Mouse (Mus musculus): ENCODE measurements at regions not wholly inside any gene's neighbourhood (a gene's known extent, or its start where the extent isn't known, plus 50 kb on each side); places are given as distances from the start of the nearest gene placed in this dataset.

DNA sequence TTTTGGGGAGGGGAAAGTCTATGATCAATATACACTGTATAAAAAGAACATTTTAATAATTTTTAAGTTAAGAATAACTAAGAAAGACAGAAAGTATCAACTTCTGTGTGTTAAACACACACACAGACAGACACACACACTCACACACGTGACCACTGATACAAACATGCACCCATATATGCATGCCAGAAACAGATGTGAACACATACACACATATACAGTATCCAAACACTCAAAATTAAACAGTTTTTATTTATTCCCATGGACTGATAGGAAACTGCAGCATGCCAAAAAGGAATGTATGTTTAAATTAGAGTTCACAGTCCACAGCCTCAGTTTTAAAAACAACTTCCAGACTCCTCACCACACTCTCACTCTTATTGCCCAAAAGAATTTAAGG is 203.4 kb upstream of the Tbl1x start:
- Histone ChIP-seq H3K27ac (no peak overlapping the region), H3K4me3 (no peak overlapping the region)
- no peak for DNase-seq
- intact Hi-C loops (cut with DNase I), result no loop called here
- no peak for TF ChIP-seq CTCF (IDR thresholded peaks at IDR 0.05)

- Histone ChIP-seq H3K4me3 (no peak overlapping the region), H3K27ac (no peak overlapping the region)
- intact Hi-C loops (cut with DNase I), result loop anchor here (5.0 kb wide), 2 partner anchors 323 to 408 kb away; no protein-coding TSS in a partner anchor
- peak; percentile 28 for DNase-seq
- peak; percentile 69 for TF ChIP-seq CTCF (IDR thresholded peaks at IDR 0.05)
These were observed 196.4 kb upstream of the Tbl1x start for GRCm38 (mm10) chrX:77314384-77314783.

GRCm38 (mm10) chrX:77323644-77324043 is 187.2 kb upstream of the Tbl1x start:
- intact Hi-C loops (cut with DNase I), result loop anchor here (10.0 kb wide), 1 partner anchor 181 kb away; no protein-coding TSS in a partner anchor
- no peak overlapping the region for H3K4me3 ChIP-seq
- no peak for TF ChIP-seq CTCF (IDR thresholded peaks at IDR 0.05)
- DNase-seq, result no peak
- no peak overlapping the region for H3K27ac ChIP-seq

GRCm38 (mm10) chrX:77353181-77353580 is 157.6 kb upstream of the Tbl1x start:
- no peak for TF ChIP-seq CTCF (IDR thresholded peaks at IDR 0.05)
- intact Hi-C loops (cut with DNase I), result no loop called here
- DNase-seq, result no peak
- H3K4me3 ChIP-seq, result no peak overlapping the region
- no peak overlapping the region for H3K27ac ChIP-seq

DNA sequence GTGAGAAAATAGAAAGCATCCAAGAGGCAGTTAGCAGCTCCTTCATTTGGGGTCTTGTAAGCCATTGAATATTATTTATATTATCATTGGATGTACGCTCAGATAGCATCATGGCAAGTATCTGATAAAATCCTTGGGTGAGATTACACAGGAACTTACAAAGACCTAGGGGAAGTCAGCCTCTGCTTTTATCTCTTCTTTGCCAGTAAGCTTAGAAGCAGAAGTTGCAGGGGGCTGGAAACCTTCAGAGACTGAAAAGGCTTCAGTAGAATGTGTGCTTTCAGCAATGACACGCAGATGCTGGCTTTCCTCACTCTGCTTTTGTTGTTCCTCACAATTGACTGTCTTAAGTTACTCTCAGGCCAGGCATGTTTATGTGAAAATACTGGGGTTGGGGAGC is 150.3 kb upstream of the Tbl1x start:
- intact Hi-C loops (cut with DNase I), result no loop called here
- H3K27ac ChIP-seq, result no peak overlapping the region
- TF ChIP-seq CTCF (IDR thresholded peaks at IDR 0.05), result no peak
- H3K4me3 ChIP-seq, result no peak overlapping the region
- no peak for DNase-seq

GRCm38 (mm10) chrX:77361106-77361505 is 149.7 kb upstream of the Tbl1x start:
- no peak overlapping the region for H3K4me3 ChIP-seq
- DNase-seq, result no peak
- no peak for TF ChIP-seq CTCF (IDR thresholded peaks at IDR 0.05)
- no peak overlapping the region for H3K27ac ChIP-seq
- intact Hi-C loops (cut with DNase I), result no loop called here

GRCm38 (mm10) chrX:77363657-77364056 is 147.2 kb upstream of the Tbl1x start:
- DNase-seq, result no peak
- Histone ChIP-seq H3K4me3 (no peak overlapping the region), H3K27ac (no peak overlapping the region)
- intact Hi-C loops (cut with DNase I), result no loop called here
- TF ChIP-seq CTCF (IDR thresholded peaks at IDR 0.05), result no peak

DNA sequence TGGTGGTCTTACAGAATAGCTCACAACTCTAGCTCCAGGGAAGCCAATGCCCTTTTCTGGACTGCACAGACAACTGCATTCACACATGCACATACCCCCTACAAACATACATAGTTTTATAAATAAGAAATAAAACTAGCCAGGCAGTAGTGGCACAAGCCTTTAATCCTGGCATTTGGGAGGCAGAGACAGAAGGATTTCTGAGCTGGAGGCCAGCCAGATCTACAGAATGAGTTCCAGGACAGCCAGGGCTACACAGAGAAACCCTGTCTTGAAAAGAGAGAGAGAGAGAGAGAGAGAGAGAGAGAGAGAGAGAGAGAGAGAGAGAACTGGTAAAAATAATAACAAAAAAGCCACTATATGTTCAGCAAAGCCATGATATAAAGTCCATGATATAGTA is 143.5 kb upstream of the Tbl1x start:
- DNase-seq, result no peak
- Histone ChIP-seq H3K27ac (no peak overlapping the region), H3K4me3 (no peak overlapping the region)
- TF ChIP-seq CTCF (IDR thresholded peaks at IDR 0.05), result no peak
- intact Hi-C loops (cut with DNase I), result no loop called here

GRCm38 (mm10) chrX:77387271-77387670 is 123.5 kb upstream of the Tbl1x start:
- intact Hi-C loops (cut with DNase I), result no loop called here
- DNase-seq, result no peak
- H3K4me3 ChIP-seq, result no peak overlapping the region
- H3K27ac ChIP-seq, result no peak overlapping the region
- no peak for TF ChIP-seq CTCF (IDR thresholded peaks at IDR 0.05)

GRCm38 (mm10) chrX:77391760-77392446 is 118.9 kb upstream of the Tbl1x start:
- DNase-seq, result no peak
- no peak for TF ChIP-seq CTCF (IDR thresholded peaks at IDR 0.05)
- no peak overlapping the region for H3K4me3 ChIP-seq
- H3K27ac ChIP-seq, result no peak overlapping the region
- intact Hi-C loops (cut with DNase I), result no loop called here

DNA sequence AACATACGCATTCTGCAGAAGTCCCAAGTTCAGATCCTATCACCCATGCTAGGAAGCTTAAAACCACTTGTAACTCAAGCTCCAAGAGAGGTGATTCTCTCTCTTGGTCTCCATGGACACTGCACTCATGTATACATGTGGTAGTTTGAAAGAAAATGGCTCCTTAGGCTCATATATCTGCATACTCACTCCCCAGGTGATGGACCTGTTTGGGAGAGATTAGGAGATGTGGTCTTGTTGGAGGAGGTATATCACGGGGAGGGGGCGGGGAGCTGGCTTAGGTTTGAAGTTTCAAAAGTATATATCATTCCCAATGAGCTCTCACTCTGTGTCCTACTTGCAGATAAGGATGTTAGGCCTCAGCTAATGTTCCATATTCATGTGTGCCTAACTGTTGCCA is 103.9 kb upstream of the Tbl1x start:
- Histone ChIP-seq H3K27ac (no peak overlapping the region), H3K4me3 (no peak overlapping the region)
- TF ChIP-seq CTCF (IDR thresholded peaks at IDR 0.05), result no peak
- intact Hi-C loops (cut with DNase I), result no loop called here
- DNase-seq, result no peak

- no peak for TF ChIP-seq CTCF (IDR thresholded peaks at IDR 0.05)
- no peak overlapping the region for H3K4me3 ChIP-seq
- DNase-seq, result no peak
- intact Hi-C loops (cut with DNase I), result no loop called here
- H3K27ac ChIP-seq, result no peak overlapping the region
These were observed 102.9 kb upstream of the Tbl1x start for GRCm38 (mm10) chrX:77407925-77408324.

- intact Hi-C loops (cut with DNase I), result no loop called here
- DNase-seq, result no peak
- no peak overlapping the region for H3K27ac ChIP-seq
- no peak overlapping the region for H3K4me3 ChIP-seq
- no peak for TF ChIP-seq CTCF (IDR thresholded peaks at IDR 0.05)
These were observed 101.4 kb upstream of the Tbl1x start for GRCm38 (mm10) chrX:77409370-77409769.

- DNase-seq, result no peak
- TF ChIP-seq CTCF (IDR thresholded peaks at IDR 0.05), result no peak
- Histone ChIP-seq H3K4me3 (no peak overlapping the region), H3K27ac (no peak overlapping the region)
- intact Hi-C loops (cut with DNase I), result no loop called here
These were observed 100.0 kb upstream of the Tbl1x start for GRCm38 (mm10) chrX:77410812-77411211.

Data from gastrocnemius, adult 2 months (tissue).